Mouse (Mus musculus) MEL (cell line): ENCODE results near the gene Zfyve9.

Source experiments
- BHLHE40 ChIP-seq: IDR thresholded peaks from 2 replicates; pipeline ENCODE4 v1.6.1; 2012; ENCODE audit warnings: low read depth, mild to moderate bottlenecking, inconsistent platforms, low read length, improper control_type of control experiment, borderline replicate concordance
- CTCF ChIP-seq, 3 experiments: IDR thresholded peaks in 2 of 3; conservative IDR thresholded peaks in 1 of 3; 2 replicates each; pipeline ENCODE4 v1.5.1; 2011 to 2012; ENCODE audit warnings: low read length in 3 of 3, low read depth in 2 of 3, mild to moderate bottlenecking in 2 of 3, improper control_type of control experiment in 1 of 3, inconsistent platforms in 1 of 3, mixed read lengths in 1 of 3, moderate library complexity in 1 of 3; ENCODE audit not compliant: control insufficient read depth in 1 of 3, insufficient read depth in 1 of 3, poor library complexity in 1 of 3, severe bottlenecking in 1 of 3
- E2F4 ChIP-seq: IDR thresholded peaks from 2 replicates; pipeline ENCODE4 v1.6.1; 2011; ENCODE audit warnings: low read depth, low read length, improper control_type of control experiment, borderline replicate concordance
- GABPA ChIP-seq: IDR thresholded peaks from 2 replicates; pipeline ENCODE4 v1.6.1; 2012; ENCODE audit warnings: low read depth, mild to moderate bottlenecking, inconsistent platforms, low read length, improper control_type of control experiment, moderate library complexity
- GATA1 ChIP-seq: IDR thresholded peaks from 2 replicates; pipeline ENCODE4 v1.6.1; 2011; ENCODE audit warnings: low read depth, low read length, improper control_type of control experiment
- MAX ChIP-seq: IDR thresholded peaks from 2 replicates; pipeline ENCODE4 v1.6.1; 2011; ENCODE audit warnings: low read length, improper control_type of control experiment
- NRF1 ChIP-seq: IDR thresholded peaks from 2 replicates; pipeline ENCODE4 v1.6.1; 2014; ENCODE audit warnings: low read depth, mild to moderate bottlenecking, inconsistent platforms, low read length, improper control_type of control experiment, moderate library complexity; ENCODE audit not compliant: poor library complexity, insufficient read depth, severe bottlenecking
- POLR2A ChIP-seq, 2 experiments: IDR thresholded peaks; 2 replicates each; pipeline ENCODE4 v1.6.1; 2011 to 2012; ENCODE audit warnings: low read length in 2 of 2, mild to moderate bottlenecking in 2 of 2, control low read depth in 1 of 2, improper control_type of control experiment in 1 of 2, low read depth in 1 of 2, moderate library complexity in 1 of 2; ENCODE audit not compliant: control insufficient read depth in 1 of 2, insufficient read depth in 1 of 2, poor library complexity in 1 of 2
- POLR2AphosphoS5 ChIP-seq: IDR thresholded peaks from 2 replicates; pipeline ENCODE4 v1.6.1; 2012; ENCODE audit warnings: low read depth, borderline replicate concordance, mild to moderate bottlenecking, inconsistent platforms, low read length, moderate library complexity, mixed read lengths

GRCm38 (mm10) chr4:108825677-108826076, 45.1 kb upstream of the Zfyve9 start:
- TF ChIP-seq POLR2AphosphoS5 (no peak), POLR2A (IDR thresholded peaks at IDR 0.05; ENCODE audit: control insufficient read depth in 1 of 2, insufficient read depth in 1 of 2, low read depth in 1 of 2, low read length in 2 of 2, poor library complexity in 1 of 2) (no peak), MAX (no peak), E2F4 (no peak), NRF1 (no peak), GABPA (no peak), GATA1 (no peak), CTCF (IDR thresholded peaks at IDR 0.05 in 2 of 3, conservative IDR thresholded peaks at IDR 0.05 in 1 of 3; ENCODE audit: control insufficient read depth in 1 of 3, insufficient read depth in 1 of 3, low read depth in 2 of 3, low read length in 3 of 3, poor library complexity in 1 of 3, severe bottlenecking in 1 of 3) (no peak), BHLHE40 (no peak)
